Mouse (Mus musculus): ENCODE results near the gene Dlgap4.

DNA sequence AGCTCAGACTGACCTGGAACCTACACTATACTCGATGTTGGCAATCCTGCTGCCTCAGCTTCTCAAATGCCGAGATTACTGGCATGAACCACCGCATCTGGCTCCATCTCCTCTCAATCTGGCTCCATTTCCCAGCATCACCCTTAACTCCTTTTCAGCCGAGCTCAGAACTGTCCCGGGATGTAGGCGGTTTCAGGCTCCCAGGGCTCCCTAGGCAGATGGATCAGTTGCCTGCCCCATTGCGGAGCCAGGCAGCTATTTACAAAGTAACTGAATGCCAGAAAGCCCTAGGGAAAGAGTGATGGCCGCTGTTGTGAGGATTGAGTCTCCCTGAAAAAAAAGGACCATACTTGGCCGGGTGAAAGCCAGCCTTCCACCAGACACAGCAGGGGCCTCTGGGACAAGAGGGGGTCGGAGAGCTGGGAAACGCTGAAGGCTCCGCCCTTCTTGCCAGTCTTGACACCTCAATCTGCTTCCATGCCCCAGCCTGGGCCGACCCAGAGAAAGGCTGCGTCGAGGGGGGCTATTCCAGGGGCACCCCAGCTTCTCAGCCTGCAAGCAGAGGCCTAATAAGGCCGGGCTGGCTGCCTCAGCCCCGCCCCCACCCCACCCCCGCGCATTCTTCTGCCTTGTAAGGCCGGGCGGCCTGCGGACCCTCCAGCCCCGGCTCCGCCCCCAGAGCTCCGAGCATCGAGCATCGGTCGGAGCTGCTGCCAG is 161.4 kb downstream of the Dlgap4 start, which contains the start of gene Myl9:
- TF ChIP-seq CTCF (IDR thresholded peaks at IDR 0.05; ENCODE audit: control insufficient read depth, insufficient read depth, low read length), result no peak
- TF ChIP-seq POLR2A (IDR thresholded peaks at IDR 0.05; ENCODE audit: borderline replicate concordance, control insufficient read depth, low read depth, low read length), result no peak

All from bone marrow, adult 2 months (tissue).